Mouse (Mus musculus) liver, embryonic 13.5 days (tissue): ENCODE measurements around the gene Arid5a. TPM values are rescaled to one million over a fixed set of nuclear protein-coding genes. Genes with fewer than 3 reads are reported as not detected.

Experiments used
- ATAC-seq: fragments of 200-750 bp; cut with Nextera tagmentation; 2 replicates; pipeline ENCODE4 v1.8.0; 2017; ENCODE audit warnings: low read depth, mild to moderate bottlenecking, moderate number of reproducible peaks, moderate library complexity
- DNase-seq: peaks from one replicate; pipeline ENCODE4 v3.0.0; 2022
- H3K27ac ChIP-seq: fragments of 300-500 bp; sonication (generic); 2 replicates; pipeline ENCODE4 v1.5.1; 2015; ENCODE audit warnings: moderate library complexity, mild to moderate bottlenecking, inconsistent platforms
- H3K27me3 ChIP-seq: fragments of 300-500 bp; sonication (generic); 2 replicates; pipeline ENCODE4 v1.6.1; 2015; ENCODE audit warnings: mild to moderate bottlenecking, inconsistent platforms
- H3K36me3 ChIP-seq: fragments of 300-500 bp; sonication (generic); 2 replicates; pipeline ENCODE4 v1.6.1; 2015; ENCODE audit warnings: mild to moderate bottlenecking, inconsistent platforms
- H3K4me1 ChIP-seq: fragments of 300-500 bp; sonication (generic); replicated peaks from 2 replicates; pipeline ENCODE4 v1.6.1; 2015; ENCODE audit warnings: inconsistent platforms
- H3K4me2 ChIP-seq: fragments of 300-500 bp; sonication (generic); 2 replicates; pipeline ENCODE4 v1.6.1; 2015; ENCODE audit warnings: inconsistent platforms, mild to moderate bottlenecking, moderate library complexity
- H3K4me3 ChIP-seq: fragments of 300-500 bp; sonication (generic); replicated peaks from 2 replicates; pipeline ENCODE4 v1.5.1; 2015; ENCODE audit warnings: mild to moderate bottlenecking, inconsistent platforms
- H3K9ac ChIP-seq: fragments of 300-500 bp; sonication (generic); 2 replicates; pipeline ENCODE4 v1.6.1; 2015; ENCODE audit warnings: mild to moderate bottlenecking, inconsistent platforms
- H3K9me3 ChIP-seq: fragments of 300-500 bp; sonication (generic); replicated peaks from 2 replicates; pipeline ENCODE4 v1.6.1; 2016; ENCODE audit warnings: inconsistent platforms
- WGBS: fragments of 180-500 bp; shearing (Covaris S2); methylation state at CpG from one replicate; pipeline ENCODE4 v1.1.7; 2015; ENCODE audit not compliant: insufficient replicate concordance; 5-methylcytosine and 5-hydroxymethylcytosine counted together
- polyA plus RNA-seq: library from polyadenylated mRNA; unstranded; fragments of >200 nt; fragmentation: Nextera tagmentation; extraction: Ambion mirVana; gene quantifications from 2 replicates; pipeline ENCODE4 v1.2.1, GENCODE M21; 2015

The Arid5a gene
- polyA plus RNA-seq, 1 experiment from 2014 or later, result 2.1 TPM

DNA sequence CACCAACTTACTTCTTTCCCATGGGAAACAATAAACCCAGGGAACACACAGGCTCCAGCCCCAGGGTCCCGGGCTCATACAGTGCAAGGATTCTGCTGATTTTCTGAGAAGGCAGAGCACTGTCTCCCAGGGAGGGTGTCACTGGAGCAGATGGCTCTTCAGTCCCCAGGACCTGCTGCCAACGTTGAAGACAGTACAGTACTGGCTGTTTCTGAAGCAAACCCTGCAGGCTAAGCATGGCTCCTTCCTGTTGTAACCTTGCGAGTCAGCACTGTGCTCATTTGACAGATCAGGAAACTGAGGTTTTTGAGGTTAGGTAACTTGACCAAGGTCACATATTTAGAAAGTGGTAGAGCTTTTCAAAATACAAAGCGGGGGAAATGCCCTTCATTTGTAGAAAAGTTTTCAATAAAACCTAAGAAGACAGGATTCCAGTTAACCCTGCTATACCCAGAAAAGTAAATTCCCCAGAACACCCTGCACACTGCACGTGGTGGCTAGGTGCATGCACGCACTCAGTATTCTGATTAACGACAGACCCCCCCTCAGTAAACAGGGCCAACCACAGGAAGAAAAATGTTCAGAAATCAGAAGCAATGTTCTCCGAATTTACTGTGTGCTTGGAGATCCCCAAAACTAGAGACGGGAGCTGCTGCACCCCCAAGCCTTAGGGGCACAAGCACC is 10.9 kb upstream of the Arid5a start:
- WGBS, result 11% methylated on average over 9 of the region's 9 CpGs
- no peaks in the 10 kb centered on the region for H3K9me3 ChIP-seq
- no peak overlapping the region for H3K4me2 ChIP-seq
- H3K36me3 ChIP-seq, result no peaks in the 10 kb centered on the region
- no peak overlapping the region for H3K27ac ChIP-seq
- DNase-seq (no peak), ATAC-seq (no peak)
- no peak overlapping the region for H3K4me3 ChIP-seq
- H3K9ac ChIP-seq, result no peak overlapping the region
- H3K27me3 ChIP-seq, result peaks cover 63% of the 10 kb centered on the region
- no peaks in the 10 kb centered on the region for H3K4me1 ChIP-seq

GRCm38 (mm10) chr1:36298107-36298506 is 9.4 kb upstream of the Arid5a start:
- Histone ChIP-seq H3K9me3 (no peaks in the 10 kb centered on the region), H3K36me3 (no peaks in the 10 kb centered on the region), H3K4me1 (peaks cover under 1% of the 10 kb centered on the region; the same call in 1 of the 2 replicates), H3K27me3 (peaks cover 77% of the 10 kb centered on the region), H3K4me3 (no peak overlapping the region), H3K27ac (no peak overlapping the region), H3K9ac (no peak overlapping the region), H3K4me2 (no peak overlapping the region)
- ATAC-seq (no peak), DNase-seq (no peak)
- 49% methylated on average over 4 of the region's 4 CpGs for WGBS

DNA sequence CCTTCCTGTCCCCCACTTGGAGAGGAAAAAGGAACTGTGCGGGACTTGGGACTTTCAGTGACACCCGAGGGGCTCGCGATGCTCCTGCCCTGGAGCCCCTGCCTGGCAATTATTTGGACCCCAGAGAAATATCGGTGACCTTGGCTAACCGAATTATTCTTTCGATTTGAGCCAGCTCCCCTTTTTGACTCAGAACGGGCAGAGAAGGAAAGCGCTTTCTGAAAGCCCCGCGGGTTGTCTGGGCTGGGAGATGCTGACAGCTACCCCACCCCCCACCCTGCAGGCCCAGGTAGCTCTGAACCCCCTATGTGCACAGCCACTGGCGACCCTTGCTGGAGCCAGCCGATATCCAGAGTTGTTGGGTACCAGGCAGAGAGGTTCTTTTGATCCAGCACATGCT is 8.4 kb upstream of the Arid5a start:
- Histone ChIP-seq H3K27me3 (peaks cover 84% of the 10 kb centered on the region), H3K4me1 (peaks cover 4% of the 10 kb centered on the region; the same call in 1 of the 2 replicates), H3K9ac (no peak overlapping the region), H3K27ac (no peak overlapping the region), H3K9me3 (no peaks in the 10 kb centered on the region), H3K4me2 (no peak overlapping the region), H3K36me3 (no peaks in the 10 kb centered on the region), H3K4me3 (no peak overlapping the region)
- 22% methylated on average over 13 of the region's 13 CpGs for WGBS
- DNase-seq (no peak), ATAC-seq (no peak)

DNA sequence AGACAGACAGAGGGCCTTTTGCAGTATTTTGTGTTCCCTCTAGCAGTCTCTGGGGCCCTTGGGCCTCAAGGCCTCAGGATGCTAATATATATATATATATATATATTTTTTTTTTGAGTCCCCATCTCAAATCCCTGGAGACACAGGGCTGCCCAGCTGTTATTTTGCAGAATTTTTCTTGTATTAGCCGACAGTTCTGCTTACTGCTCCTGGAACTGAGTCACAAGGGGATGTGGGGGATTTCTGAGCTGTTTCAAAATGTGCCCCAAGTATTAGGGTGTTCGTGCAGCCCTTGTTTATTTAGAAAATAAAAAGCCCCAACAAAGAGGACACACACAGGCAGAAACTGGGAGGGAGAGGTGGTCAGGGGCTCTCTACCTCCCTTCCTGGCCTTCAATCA is 7.9 kb upstream of the Arid5a start:
- Histone ChIP-seq H3K4me1 (peaks cover 4% of the 10 kb centered on the region; the same call in 1 of the 2 replicates), H3K9me3 (no peaks in the 10 kb centered on the region), H3K9ac (no peak overlapping the region), H3K27me3 (peaks cover 90% of the 10 kb centered on the region), H3K36me3 (no peaks in the 10 kb centered on the region), H3K4me3 (no peak overlapping the region), H3K27ac (no peak overlapping the region), H3K4me2 (no peak overlapping the region)
- ATAC-seq (no peak), DNase-seq (no peak)
- 42% methylated on average over 2 of the region's 2 CpGs for WGBS

DNA sequence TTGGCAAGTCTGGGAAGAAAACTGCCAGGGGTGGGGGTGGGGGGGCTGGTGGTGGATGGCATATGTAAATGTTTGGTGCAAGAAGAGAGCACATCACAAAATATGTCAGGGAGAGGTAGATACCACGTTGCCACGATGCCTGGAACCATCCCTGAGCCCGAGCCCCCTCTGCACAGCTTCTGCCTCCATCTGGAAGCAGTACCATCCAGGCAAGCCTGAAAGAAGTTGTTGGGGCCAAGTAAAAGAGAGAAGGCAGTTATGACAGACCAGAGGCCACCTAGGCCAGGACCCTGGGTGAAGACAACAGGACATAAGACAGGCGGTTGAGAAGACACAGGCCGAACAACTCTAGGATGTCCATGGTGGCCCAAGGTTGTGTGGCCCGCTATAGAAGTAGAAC is 7.0 kb upstream of the Arid5a start:
- WGBS, result 66% methylated on average over 6 of the region's 6 CpGs
- Histone ChIP-seq H3K4me1 (peaks cover 4% of the 10 kb centered on the region; the same call in 1 of the 2 replicates), H3K27me3 (peaks cover 96% of the 10 kb centered on the region), H3K27ac (no peak overlapping the region), H3K9me3 (no peaks in the 10 kb centered on the region), H3K4me2 (no peak overlapping the region), H3K4me3 (no peak overlapping the region), H3K36me3 (no peaks in the 10 kb centered on the region), H3K9ac (no peak overlapping the region)
- ATAC-seq (no peak), DNase-seq (no peak)

DNA sequence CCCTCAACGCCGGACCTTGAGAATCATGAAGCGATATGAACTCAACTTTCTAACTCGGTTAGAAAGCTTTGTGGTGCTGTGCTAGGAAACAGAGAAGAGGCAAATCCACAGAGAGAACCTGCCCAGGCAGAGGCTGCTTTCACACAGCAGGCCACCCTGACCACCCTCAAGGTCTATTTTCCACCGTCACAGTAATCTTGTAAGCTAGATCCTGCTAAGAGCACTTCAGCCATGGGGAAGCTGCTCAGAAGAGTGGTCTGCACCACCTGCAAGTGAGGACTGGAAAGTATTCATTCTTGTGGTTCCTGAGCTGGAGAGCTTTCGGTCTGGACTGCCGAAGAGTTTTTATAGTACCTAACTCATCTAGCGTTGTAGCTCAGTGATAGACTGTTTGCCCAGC is 5.3 kb upstream of the Arid5a start:
- H3K9me3 ChIP-seq, result no peaks in the 10 kb centered on the region
- H3K9ac ChIP-seq, result no peak overlapping the region
- no peak overlapping the region for H3K27ac ChIP-seq
- H3K36me3 ChIP-seq, result no peaks in the 10 kb centered on the region
- peaks cover 89% of the 10 kb centered on the region for H3K27me3 ChIP-seq
- peaks cover 4% of the 10 kb centered on the region; the same call in 1 of the 2 replicates for H3K4me1 ChIP-seq
- H3K4me2 ChIP-seq, result no peak overlapping the region
- 62% methylated on average over 8 of the region's 8 CpGs for WGBS
- ATAC-seq (no peak), DNase-seq (no peak)
- H3K4me3 ChIP-seq, result no peak overlapping the region

- peak overlapping the region; percentile 26; the same call in 1 of the 2 replicates for H3K9ac ChIP-seq
Measured at GRCm38 (mm10) chr1:36302957-36303356, 4.6 kb upstream of the Arid5a start.

DNA sequence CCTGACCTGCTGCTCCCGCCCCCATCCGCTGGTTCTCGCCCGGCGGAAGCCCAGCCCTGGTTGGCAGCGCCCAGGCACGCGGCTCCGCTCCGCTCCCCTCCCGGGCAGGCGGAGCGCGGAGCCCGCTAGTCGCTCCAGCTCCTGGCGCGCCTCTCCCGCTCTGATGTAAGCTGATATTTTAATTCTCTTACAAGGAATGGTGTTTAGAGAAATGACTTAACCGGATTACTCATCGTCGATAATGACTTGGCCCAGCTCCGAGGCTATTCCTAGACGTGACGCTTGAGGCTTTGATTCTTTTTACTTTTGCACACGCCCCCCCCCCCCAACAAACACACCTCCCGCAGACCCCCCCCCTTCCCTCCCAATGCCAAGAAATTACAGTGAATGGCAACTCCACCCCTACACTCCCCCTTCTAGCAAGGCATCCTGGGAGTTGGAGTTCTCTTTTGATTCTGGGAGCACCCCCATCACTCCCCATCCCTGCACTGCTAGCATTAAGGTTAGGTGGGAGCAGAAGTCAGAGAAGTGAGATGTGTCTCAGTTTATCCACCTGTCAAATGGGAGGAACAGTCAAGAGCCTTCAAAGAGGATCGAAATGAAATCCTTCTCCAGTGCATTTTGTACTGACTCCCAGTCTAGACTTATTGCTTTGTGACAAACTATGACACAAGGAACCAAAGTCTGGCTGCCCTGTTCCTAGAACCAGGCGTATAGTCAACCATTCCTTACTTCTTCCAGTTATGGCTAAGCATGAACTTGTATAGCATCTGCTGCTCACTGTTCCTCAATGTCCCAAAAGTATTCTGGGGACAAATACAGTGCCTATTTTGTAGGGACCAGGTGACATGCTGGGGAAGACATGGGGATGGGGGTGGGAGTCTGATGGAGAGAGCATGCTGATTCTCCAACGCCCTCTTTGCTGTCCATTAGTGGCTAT is 3.9 kb upstream of the Arid5a start:
- Histone ChIP-seq H3K9me3 (no peaks in the 10 kb centered on the region), H3K4me2 (peak overlapping the region; percentile 60), H3K9ac (peak overlapping the region; percentile 26; the same call in 1 of the 2 replicates), H3K4me1 (peaks cover 9% of the 10 kb centered on the region), H3K27ac (no peak overlapping the region), H3K27me3 (peaks cover 79% of the 10 kb centered on the region), H3K36me3 (no peaks in the 10 kb centered on the region), H3K4me3 (peak overlapping the region; percentile 32)
- DNase-seq (no peak), ATAC-seq (no peak)
- WGBS, result 6% methylated on average over 30 of the region's 30 CpGs

More at GRCm38 (mm10) chr1:36302957-36303356, 4.6 kb upstream of the Arid5a start:
- Histone ChIP-seq H3K9me3 (no peaks in the 10 kb centered on the region), H3K4me2 (peak overlapping the region; percentile 60), H3K27me3 (peaks cover 82% of the 10 kb centered on the region), H3K4me1 (peaks cover 4% of the 10 kb centered on the region; the same call in 1 of the 2 replicates), H3K36me3 (no peaks in the 10 kb centered on the region), H3K27ac (no peak overlapping the region), H3K4me3 (peak overlapping the region; percentile 32)
- no peak for ATAC-seq
- DNase-seq, result no peak
- WGBS, result 12% methylated on average over 9 of the region's 9 CpGs

- peaks cover 78% of the 10 kb centered on the region for H3K27me3 ChIP-seq
Measured at GRCm38 (mm10) chr1:36304764-36305163, 2.8 kb upstream of the Arid5a start.

DNA sequence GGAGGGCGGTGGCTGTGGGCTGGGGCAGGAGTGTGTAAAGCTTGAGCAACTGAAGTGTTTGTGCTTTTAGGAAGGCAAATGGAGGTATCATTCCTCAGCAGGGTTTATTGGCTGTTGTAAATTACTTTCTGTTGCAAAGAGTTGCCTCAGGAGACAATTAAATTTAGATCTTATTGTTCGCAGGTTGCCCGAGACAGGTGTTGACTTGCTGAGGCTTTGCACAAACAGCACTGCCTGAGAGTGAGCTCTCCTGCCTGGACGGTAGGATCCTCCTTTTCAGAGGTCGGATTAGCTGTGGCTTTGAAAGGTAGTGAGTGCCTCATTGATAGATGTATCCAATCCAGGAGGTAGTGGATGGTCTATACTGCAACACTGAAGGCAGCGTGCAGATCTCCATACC is 1.4 kb upstream of the Arid5a start:
- peaks cover 26% of the 10 kb centered on the region for H3K4me1 ChIP-seq
- peaks cover 75% of the 10 kb centered on the region for H3K27me3 ChIP-seq
- no peak overlapping the region for H3K4me2 ChIP-seq
- H3K36me3 ChIP-seq, result no peaks in the 10 kb centered on the region
- H3K9me3 ChIP-seq, result no peaks in the 10 kb centered on the region
- DNase-seq (no peak), ATAC-seq (no peak)
- WGBS, result 72% methylated on average over 6 of the region's 6 CpGs
- H3K27ac ChIP-seq, result no peak overlapping the region
- H3K4me3 ChIP-seq, result no peak overlapping the region
- no peak overlapping the region for H3K9ac ChIP-seq

More at GRCm38 (mm10) chr1:36304764-36305163, 2.8 kb upstream of the Arid5a start:
- Histone ChIP-seq H3K9ac (no peak overlapping the region), H3K9me3 (no peaks in the 10 kb centered on the region), H3K4me3 (no peak overlapping the region), H3K27ac (no peak overlapping the region), H3K4me1 (peaks cover 21% of the 10 kb centered on the region), H3K36me3 (no peaks in the 10 kb centered on the region), H3K4me2 (no peak overlapping the region)
- 61% methylated on average over 7 of the region's 7 CpGs for WGBS
- no peak for ATAC-seq
- no peak for DNase-seq

DNA sequence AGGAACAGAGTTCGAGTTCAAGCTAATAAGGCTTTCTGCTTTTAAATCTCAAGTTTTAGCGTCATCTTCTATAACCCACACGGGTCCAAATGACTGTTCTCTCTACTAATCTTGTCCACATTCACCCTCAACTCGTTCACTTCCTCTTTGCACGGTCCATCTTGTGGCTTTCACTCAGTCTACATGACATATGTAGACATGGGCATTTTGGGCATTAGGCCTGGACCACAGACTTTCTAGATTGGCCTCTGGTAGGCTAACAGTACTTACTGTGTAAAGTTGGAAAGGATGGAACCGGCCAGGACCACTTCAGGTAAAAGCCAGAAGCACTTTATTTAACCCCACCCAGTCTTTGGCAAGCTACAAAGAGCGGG is 425 bp upstream of the Arid5a start:
- 28% methylated on average over 7 of the region's 7 CpGs for WGBS
- Histone ChIP-seq H3K4me1 (peaks cover 26% of the 10 kb centered on the region), H3K9ac (no peak overlapping the region), H3K4me2 (peak overlapping the region; percentile 95), H3K36me3 (no peaks in the 10 kb centered on the region), H3K4me3 (0 out of 2 replicates have a peak overlapping the region, but pooled peaks have one; percentile 71), H3K9me3 (no peaks in the 10 kb centered on the region), H3K27me3 (peaks cover 65% of the 10 kb centered on the region), H3K27ac (no peak overlapping the region)
- no peak for ATAC-seq
- DNase-seq, result no peak
